Mouse (Mus musculus) granulocyte monocyte progenitor cell, adult 5-6 weeks (primary cell): ENCODE data around the gene Pik3cb. TPM values are rescaled to one million over a fixed set of nuclear protein-coding genes. Genes with fewer than 3 reads are reported as not detected.
A peak's percentile ranks its signal among the peaks of the same experiment; 100 is the strongest.

ENCODE experiments used
- ATAC-seq: replicated peaks from 2 replicates; pipeline ENCODE4 v1.8.0; 2016; ENCODE audit warnings: mild to moderate bottlenecking, moderate TSS enrichment, inconsistent platforms; ENCODE audit not compliant: poor library complexity, severe bottlenecking
- total RNA-seq, 2 experiments: library from RNA; stranded (forward) in 1 of 2; stranded (reverse) in 1 of 2; fragments of 200-712, 200-1000 nt in 1 of 2; fragments of >200 nt in 1 of 2; fragmentation: Nextera tagmentation in 1 of 2; gene quantifications; 2 replicates each; pipeline ENCODE4 v1.2.3; 2014 to 2017

Pik3cb gene
- total RNA-seq (2014; fragmentation: Nextera tagmentation) (9.9 and 10.5 TPM in 2 replicates), total RNA-seq (2017) (4.6 and 5.6 TPM in 2 replicates)

GRCm38 (mm10) chr9:99140063-99140882 is at the start of gene Pik3cb:
Pik3cb (minus strand) TSS chr9:99140621.
- peak; percentile 91 for ATAC-seq

- ATAC-seq = peak; percentile 70
Observed at GRCm38 (mm10) chr9:99183043-99183670, 42.7 kb upstream of the Pik3cb start.

- peak; percentile 82 for ATAC-seq
Observed at GRCm38 (mm10) chr9:99182121-99182520, 41.7 kb upstream of the Pik3cb start.

- ATAC-seq = peak; percentile 40
Observed at GRCm38 (mm10) chr9:99180272-99180671, 39.9 kb upstream of the Pik3cb start.

GRCm38 (mm10) chr9:99178736-99179135 is 38.3 kb upstream of the Pik3cb start:
- no peak for ATAC-seq

- peak; percentile 35; the same call in 1 of the 2 replicates for ATAC-seq
Observed at GRCm38 (mm10) chr9:99175774-99176173, 35.4 kb upstream of the Pik3cb start.

GRCm38 (mm10) chr9:99172811-99173210 is 32.4 kb upstream of the Pik3cb start:
- ATAC-seq = peak; percentile 71

GRCm38 (mm10) chr9:99171186-99171585 is 30.8 kb upstream of the Pik3cb start:
- no peak for ATAC-seq

GRCm38 (mm10) chr9:99169029-99169428 is 28.6 kb upstream of the Pik3cb start:
- no peak for ATAC-seq

GRCm38 (mm10) chr9:99166946-99167345 is 26.5 kb upstream of the Pik3cb start:
- no peak for ATAC-seq

- no peak for ATAC-seq
Observed at GRCm38 (mm10) chr9:99165956-99166355, 25.5 kb upstream of the Pik3cb start.

GRCm38 (mm10) chr9:99164664-99165226 is 24.3 kb upstream of the Pik3cb start:
- ATAC-seq = peak; percentile 89

- no peak for ATAC-seq
Observed at GRCm38 (mm10) chr9:99164148-99164503, 23.7 kb upstream of the Pik3cb start.

- no peak for ATAC-seq
Observed at GRCm38 (mm10) chr9:99163420-99164147, 23.2 kb upstream of the Pik3cb start.

GRCm38 (mm10) chr9:99162839-99163238 is 22.4 kb upstream of the Pik3cb start:
- ATAC-seq = peak; percentile 50

- ATAC-seq = no peak
Observed at GRCm38 (mm10) chr9:99160780-99161179, 20.4 kb upstream of the Pik3cb start.

- no peak for ATAC-seq
Observed at GRCm38 (mm10) chr9:99159932-99160331, 19.5 kb upstream of the Pik3cb start.

- 0 out of 2 replicates have a peak, but pooled peaks have one; percentile 36 for ATAC-seq
Observed at GRCm38 (mm10) chr9:99158708-99159107, 18.3 kb upstream of the Pik3cb start.

GRCm38 (mm10) chr9:99158203-99158632 is 17.8 kb upstream of the Pik3cb start:
- ATAC-seq = peak; percentile 40

GRCm38 (mm10) chr9:99153655-99154054 is 13.2 kb upstream of the Pik3cb start:
- no peak for ATAC-seq
